Mouse (Mus musculus) kidney, embryonic 14.5 days (tissue): ENCODE results near the gene Miga1. TPM values are rescaled to one million over a fixed set of nuclear protein-coding genes. Genes with fewer than 3 reads are reported as not detected.

Experiments
- ATAC-seq: fragments of 200-750 bp; cut with Nextera tagmentation; 2 replicates; pipeline ENCODE4 v1.8.0; 2017; ENCODE audit warnings: moderate number of reproducible peaks, mild to moderate bottlenecking, moderate TSS enrichment, moderate library complexity; ENCODE audit not compliant: low FRiP score, low TSS enrichment
- H3K27ac ChIP-seq: fragments of 300-500 bp; sonication (generic); 2 replicates; pipeline ENCODE4 v1.5.1; 2014; ENCODE audit warnings: low read depth, mild to moderate bottlenecking, low read length, moderate library complexity, mixed read lengths
- H3K27me3 ChIP-seq: fragments of 300-500 bp; sonication (generic); 2 replicates; pipeline ENCODE4 v1.6.1; 2014; ENCODE audit warnings: mild to moderate bottlenecking, low read length; ENCODE audit not compliant: control insufficient read depth, insufficient read depth
- H3K36me3 ChIP-seq: fragments of 300-500 bp; sonication (generic); 2 replicates; pipeline ENCODE4 v1.6.1; 2014; ENCODE audit warnings: low read length, mixed read lengths; ENCODE audit not compliant: control insufficient read depth, insufficient read depth
- H3K4me1 ChIP-seq: fragments of 300-500 bp; sonication (generic); 2 replicates; pipeline ENCODE4 v1.6.1; 2014; ENCODE audit warnings: low read length, mixed read lengths; ENCODE audit not compliant: control insufficient read depth, insufficient read depth
- H3K4me2 ChIP-seq: fragments of 300-500 bp; sonication (generic); replicated peaks from 2 replicates; pipeline ENCODE4 v1.6.1; 2014; ENCODE audit warnings: low read depth, mild to moderate bottlenecking, low read length
- H3K4me3 ChIP-seq: fragments of 300-500 bp; sonication (generic); 2 replicates; pipeline ENCODE4 v1.5.1; 2014; ENCODE audit warnings: mild to moderate bottlenecking, low read length
- H3K9ac ChIP-seq: fragments of 300-500 bp; sonication (generic); 2 replicates; pipeline ENCODE4 v1.6.1; 2014; ENCODE audit warnings: low read depth, mild to moderate bottlenecking, low read length, moderate library complexity
- H3K9me3 ChIP-seq: fragments of 300-500 bp; sonication (generic); 2 replicates; pipeline ENCODE4 v1.6.1; 2016; ENCODE audit warnings: low read length; ENCODE audit not compliant: control insufficient read depth
- WGBS: fragments of 180-500 bp; shearing (Covaris S2); extraction: QIAGEN DNeasy Blood & Tissue Kit; methylation state at CpG from one replicate; pipeline ENCODE4 v1.1.7; 2014; 5-methylcytosine and 5-hydroxymethylcytosine counted together
- polyA plus RNA-seq: library from polyadenylated mRNA; unstranded; fragments of >200 nt; fragmentation: Nextera tagmentation; extraction: Ambion mirVana; gene quantifications from 2 replicates; pipeline ENCODE4 v1.2.1, GENCODE M21; 2014

Miga1 gene
- polyA plus RNA-seq, 1 experiment from 2014 or later, result 23.7 TPM

DNA sequence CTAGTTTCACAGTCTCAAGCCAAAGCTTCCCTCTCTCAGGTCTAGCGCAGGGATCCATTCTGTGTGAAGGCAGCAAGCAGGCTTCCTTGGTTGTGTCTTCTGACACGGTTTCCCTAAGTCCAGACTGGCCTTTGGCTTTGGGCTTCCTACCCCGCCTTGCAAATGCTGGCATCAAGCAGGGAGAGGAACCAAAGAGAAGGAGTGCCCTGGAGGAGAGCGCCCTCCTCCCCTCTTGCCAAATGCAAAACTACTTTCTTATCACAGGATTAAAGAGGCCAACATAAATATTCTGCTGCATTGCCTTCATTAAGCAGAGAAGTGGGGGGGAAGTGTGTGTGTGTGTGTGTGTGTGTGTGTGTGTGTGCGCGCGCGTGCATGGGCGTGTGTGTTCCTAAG, 31.0 kb downstream of the Miga1 start:
- Histone ChIP-seq H3K9ac (no peak overlapping the region), H3K27me3 (no peaks in the 10 kb centered on the region), H3K9me3 (no peaks in the 10 kb centered on the region), H3K4me2 (no peak overlapping the region), H3K4me1 (no peaks in the 10 kb centered on the region), H3K36me3 (peaks cover 7% of the 10 kb centered on the region; the same call in 1 of the 2 replicates), H3K4me3 (no peak overlapping the region), H3K27ac (peak overlapping the region; percentile 53; the same call in 1 of the 2 replicates)
- ATAC-seq, result no peak
- WGBS, result 92% methylated on average over 9 of the region's 9 CpGs

DNA sequence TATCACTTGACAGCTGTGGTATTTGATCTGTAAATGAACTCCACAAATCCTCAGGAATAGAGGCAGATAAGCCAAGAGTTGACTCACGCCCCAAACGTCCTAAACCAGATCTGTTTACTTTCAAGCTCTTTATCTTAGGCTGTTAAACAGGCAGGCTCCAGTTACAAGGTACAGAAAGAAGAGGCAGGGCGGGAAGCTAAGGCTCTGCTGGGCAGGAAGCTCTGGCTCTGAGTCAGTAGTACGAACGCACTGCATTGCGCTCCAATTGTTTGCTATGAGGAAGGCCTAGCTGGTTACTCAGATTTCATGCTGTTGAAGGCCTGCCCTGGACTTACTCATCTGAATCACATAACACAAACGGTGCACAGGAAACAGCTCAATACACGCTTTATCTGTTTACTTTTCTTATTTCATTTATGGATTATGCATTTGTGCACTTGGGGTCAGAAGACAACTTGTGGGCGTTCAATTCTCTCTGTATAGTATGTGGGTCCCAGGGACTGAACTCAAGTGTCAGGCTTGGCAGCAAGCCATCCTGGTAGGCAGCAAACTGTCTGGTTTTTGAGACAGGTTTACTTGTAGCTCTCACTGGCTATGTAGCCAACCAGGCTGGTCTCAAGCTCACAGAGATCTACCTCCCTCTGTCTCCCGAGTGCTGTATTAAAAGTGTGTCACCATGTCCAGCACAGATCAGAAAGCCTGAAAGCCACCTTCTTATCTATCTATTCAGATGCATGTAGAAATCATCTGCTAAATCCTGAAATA, 31.5 kb downstream of the Miga1 start:
- Histone ChIP-seq H3K4me2 (no peak overlapping the region), H3K9ac (no peak overlapping the region; the same call in 1 of the 2 replicates)
- ATAC-seq, result peak; percentile 84

DNA sequence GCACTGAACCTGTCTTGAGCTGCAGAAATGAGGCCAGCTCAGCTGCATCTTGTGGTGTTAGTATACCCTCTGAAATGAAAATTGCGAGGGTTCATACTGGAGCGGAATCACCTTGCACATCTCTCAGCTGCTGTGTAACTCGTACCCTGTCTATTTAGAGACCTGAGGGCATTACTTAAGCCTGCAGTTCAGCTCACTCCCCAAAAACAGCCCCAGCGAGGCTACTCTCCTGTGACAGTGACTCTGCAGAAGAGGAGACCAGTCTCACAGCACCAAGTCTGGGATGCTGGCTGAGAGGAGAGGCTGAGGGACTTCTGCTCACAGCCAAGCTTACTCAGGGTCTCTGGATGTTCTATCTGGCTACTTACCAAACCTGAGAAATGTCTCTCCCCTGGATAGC, 34.2 kb downstream of the Miga1 start:
- Histone ChIP-seq H3K9me3 (no peaks in the 10 kb centered on the region), H3K27me3 (no peaks in the 10 kb centered on the region), H3K4me2 (no peak overlapping the region), H3K9ac (no peak overlapping the region), H3K36me3 (peaks cover 7% of the 10 kb centered on the region; the same call in 1 of the 2 replicates), H3K4me3 (no peak overlapping the region), H3K4me1 (no peaks in the 10 kb centered on the region), H3K27ac (no peak overlapping the region)
- 96% methylated on average over 4 of the region's 4 CpGs for WGBS
- ATAC-seq, result no peak

More for the DNA sequence above, 31.5 kb downstream of the Miga1 start:
- Histone ChIP-seq H3K27ac (peak overlapping the region; percentile 53; the same call in 1 of the 2 replicates), H3K27me3 (no peaks in the 10 kb centered on the region), H3K4me1 (no peaks in the 10 kb centered on the region), H3K9me3 (no peaks in the 10 kb centered on the region), H3K4me3 (no peak overlapping the region), H3K36me3 (peaks cover 7% of the 10 kb centered on the region; the same call in 1 of the 2 replicates)
- 38% methylated on average over 10 of the region's 10 CpGs for WGBS

DNA sequence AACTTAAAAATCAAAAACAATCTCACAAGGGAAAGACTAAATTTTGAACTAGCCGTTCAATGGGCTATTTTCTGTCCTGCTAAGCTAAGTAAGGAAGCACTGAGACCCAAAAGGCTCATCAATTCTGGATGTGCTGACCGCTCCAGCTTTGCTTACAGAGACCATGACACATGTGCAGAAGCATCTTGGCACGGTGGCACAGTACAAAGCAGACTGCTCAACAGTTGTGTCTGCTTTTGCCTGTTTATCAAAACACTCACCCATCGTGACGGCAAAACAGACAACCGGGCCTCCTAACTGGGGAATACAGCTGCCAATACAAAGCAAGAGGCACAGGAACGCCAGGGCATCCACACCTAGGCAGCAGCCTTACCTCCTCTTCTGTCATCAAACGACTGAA, 35.1 kb downstream of the Miga1 start:
- Histone ChIP-seq H3K9ac (no peak overlapping the region), H3K4me2 (no peak overlapping the region), H3K27me3 (no peaks in the 10 kb centered on the region), H3K36me3 (peaks cover 7% of the 10 kb centered on the region; the same call in 1 of the 2 replicates), H3K9me3 (no peaks in the 10 kb centered on the region), H3K4me1 (no peaks in the 10 kb centered on the region), H3K4me3 (no peak overlapping the region), H3K27ac (no peak overlapping the region)
- 85% methylated on average over 8 of the region's 8 CpGs for WGBS
- ATAC-seq, result no peak

DNA sequence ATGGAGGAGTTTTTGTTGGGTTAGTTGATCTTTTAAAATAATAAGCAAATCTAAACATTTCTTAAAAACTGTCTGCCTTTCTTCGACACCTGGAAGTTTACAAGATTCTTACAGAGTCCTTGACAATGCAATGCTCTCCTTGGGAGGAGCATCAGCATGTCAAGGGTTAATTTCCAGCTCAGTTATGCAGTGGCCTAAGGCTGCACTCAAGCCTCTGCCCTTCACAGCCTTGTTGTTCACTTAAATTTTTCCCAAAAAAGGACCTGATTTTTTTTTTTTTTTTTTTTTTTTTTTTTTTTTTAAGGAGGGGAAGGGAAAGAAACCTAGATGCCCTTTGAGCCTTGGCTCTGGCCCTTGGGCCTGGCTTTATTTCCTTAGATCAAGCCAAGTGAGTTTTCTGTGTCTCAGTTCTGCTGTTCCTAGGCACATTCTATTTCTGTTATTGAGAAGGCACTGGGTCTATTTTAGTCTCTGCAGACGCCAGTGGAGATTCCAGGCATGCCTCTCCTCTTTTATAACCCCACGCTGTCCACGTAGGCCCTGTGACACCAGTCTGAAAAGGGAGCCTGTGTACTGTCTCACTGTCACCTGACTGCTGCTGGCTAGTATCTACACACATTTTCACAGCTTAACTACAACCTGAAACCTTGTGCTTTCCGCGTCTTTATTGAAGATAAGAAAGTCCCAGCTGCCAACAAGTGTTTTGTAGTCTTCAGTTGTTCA, 36.0 kb downstream of the Miga1 start:
- no peak overlapping the region for H3K4me2 ChIP-seq
- 58% methylated on average over 6 of the region's 6 CpGs for WGBS
- peaks cover 7% of the 10 kb centered on the region; the same call in 1 of the 2 replicates for H3K36me3 ChIP-seq
- H3K9ac ChIP-seq, result no peak overlapping the region
- no peaks in the 10 kb centered on the region for H3K4me1 ChIP-seq
- no peaks in the 10 kb centered on the region for H3K27me3 ChIP-seq
- no peak overlapping the region for H3K4me3 ChIP-seq
- no peak for ATAC-seq
- H3K27ac ChIP-seq, result no peak overlapping the region
- H3K9me3 ChIP-seq, result no peaks in the 10 kb centered on the region

DNA sequence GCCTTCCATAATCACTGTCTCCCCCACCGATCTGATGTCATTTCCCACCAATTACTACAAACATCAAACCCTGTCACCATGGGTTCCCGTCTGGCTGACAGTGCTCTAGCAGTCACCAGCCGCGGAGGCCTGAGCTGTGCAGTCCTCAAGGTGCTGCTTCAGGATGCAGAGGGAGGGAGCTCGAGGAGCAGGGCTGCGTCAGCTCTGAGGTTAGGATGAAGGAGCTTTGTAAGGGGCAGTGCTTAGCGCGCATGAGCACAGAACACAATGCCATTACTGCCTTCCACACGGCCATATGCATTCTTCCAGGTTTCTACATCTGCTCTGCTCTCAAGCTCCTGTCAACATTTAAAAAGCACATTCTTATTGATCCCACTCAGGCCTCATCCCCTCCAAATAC, 37.2 kb downstream of the Miga1 start:
- H3K9ac ChIP-seq, result no peak overlapping the region
- H3K4me1 ChIP-seq, result no peaks in the 10 kb centered on the region
- H3K4me2 ChIP-seq, result no peak overlapping the region
- H3K4me3 ChIP-seq, result no peak overlapping the region
- ATAC-seq, result no peak
- 85% methylated on average over 9 of the region's 9 CpGs for WGBS
- H3K9me3 ChIP-seq, result no peaks in the 10 kb centered on the region
- no peaks in the 10 kb centered on the region for H3K27me3 ChIP-seq
- no peak overlapping the region for H3K27ac ChIP-seq
- H3K36me3 ChIP-seq, result peaks cover 7% of the 10 kb centered on the region; the same call in 1 of the 2 replicates

DNA sequence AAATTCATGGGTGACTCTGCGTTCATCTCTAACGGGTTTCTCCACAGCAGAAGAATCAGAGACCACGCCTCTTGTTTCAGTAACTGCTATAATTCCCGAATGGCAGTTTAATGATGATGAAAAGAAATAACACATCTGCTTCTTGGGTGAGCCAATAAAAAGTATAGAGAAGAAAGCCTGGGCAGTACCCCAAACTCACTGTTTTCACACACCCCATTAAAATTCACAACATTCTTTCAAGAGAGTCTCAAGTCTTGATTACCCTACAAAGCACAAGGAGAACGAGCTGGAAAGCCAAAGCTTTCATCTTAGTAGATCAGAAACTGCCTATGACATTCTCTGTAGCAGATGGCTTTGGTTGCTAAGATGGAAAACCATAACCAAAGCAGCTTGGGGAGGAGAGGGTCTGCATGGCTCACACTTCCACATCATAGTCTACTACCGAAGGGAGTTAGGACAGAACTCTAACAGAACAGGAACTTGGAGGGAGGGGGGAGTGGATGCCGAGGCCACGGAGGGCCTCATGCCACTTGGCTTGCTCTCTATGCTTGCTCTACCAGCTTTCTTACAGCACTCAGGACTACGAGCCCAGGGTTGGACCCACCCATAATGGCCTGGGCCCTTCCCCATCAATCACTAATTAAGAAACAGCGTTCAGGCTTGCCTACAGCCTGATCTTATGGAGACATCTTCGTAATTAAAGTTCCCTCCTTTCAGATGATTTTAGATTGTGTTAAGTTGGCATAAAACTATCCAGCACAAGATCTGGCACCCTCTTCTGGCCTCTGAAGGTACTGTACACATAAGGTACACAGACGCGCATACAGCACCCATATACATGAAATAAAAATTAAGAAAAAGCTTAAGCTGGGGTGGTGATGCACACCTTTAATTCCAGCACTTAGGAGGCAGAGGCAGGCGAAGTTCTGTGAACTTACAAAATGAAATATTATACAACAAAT, 39.5 kb downstream of the Miga1 start:
- peaks cover 10% of the 10 kb centered on the region; the same call in 1 of the 2 replicates for H3K36me3 ChIP-seq

DNA sequence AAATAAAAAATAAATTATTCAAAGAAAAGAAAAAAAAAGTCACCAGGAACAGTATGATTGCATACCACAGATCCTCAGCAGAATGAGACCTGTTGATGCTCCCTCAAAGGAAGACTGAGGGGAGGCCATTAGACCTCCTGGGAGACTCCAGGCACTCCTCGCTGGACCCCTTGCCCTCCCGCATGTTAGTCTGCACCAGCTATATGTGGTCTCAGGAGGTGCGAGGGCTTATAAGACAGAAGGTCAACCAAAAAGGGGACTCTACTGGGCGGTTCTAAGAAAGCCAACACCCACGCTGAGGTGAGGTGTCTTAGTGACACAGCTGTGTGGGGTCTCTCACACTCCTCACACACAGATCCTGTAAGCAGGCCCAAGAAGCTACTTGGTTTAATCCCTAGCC, 44.3 kb downstream of the Miga1 start:
- H3K9ac ChIP-seq, result no peak overlapping the region
- no peaks in the 10 kb centered on the region for H3K4me1 ChIP-seq
- no peaks in the 10 kb centered on the region for H3K9me3 ChIP-seq
- peaks cover 10% of the 10 kb centered on the region; the same call in 1 of the 2 replicates for H3K36me3 ChIP-seq
- H3K27me3 ChIP-seq, result no peaks in the 10 kb centered on the region
- no peak overlapping the region for H3K4me3 ChIP-seq
- H3K4me2 ChIP-seq, result no peak overlapping the region
- 88% methylated on average over 5 of the region's 5 CpGs for WGBS
- ATAC-seq, result no peak
- no peak overlapping the region for H3K27ac ChIP-seq

More for the DNA sequence above, 39.5 kb downstream of the Miga1 start:
- H3K4me1 ChIP-seq, result no peaks in the 10 kb centered on the region
- ATAC-seq, result peak; percentile 56; the same call in 1 of the 2 replicates
- peak overlapping the region; percentile 59; the same call in 1 of the 2 replicates for H3K27ac ChIP-seq
- no peaks in the 10 kb centered on the region for H3K9me3 ChIP-seq
- no peaks in the 10 kb centered on the region for H3K27me3 ChIP-seq
- no peak overlapping the region for H3K4me3 ChIP-seq
- H3K4me2 ChIP-seq, result no peak overlapping the region
- no peak overlapping the region for H3K9ac ChIP-seq
- 71% methylated on average over 14 of the region's 14 CpGs for WGBS
